Mouse (Mus musculus): ENCODE measurements around the gene Cldn13.
"Not testable (repeated sequence)": the region's sequence is repeated elsewhere in the genome, so short reads cannot be mapped to it uniquely, and the experiment has no call there.

The Cldn13 gene

GRCm38 (mm10) chr5:134915311-134915710 is at the start of gene Cldn13:
Gene Cldn13 (minus strand): TSS chr5:134915526.
- no peak for DNase-seq (ENCODE audit: low spot score)

GRCm38 (mm10) chr5:134964655-134965054 is 49.3 kb upstream of the Cldn13 start:
- DNase-seq (ENCODE audit: low spot score): not testable (repeated sequence)

GRCm38 (mm10) chr5:134963546-134963945 is 48.2 kb upstream of the Cldn13 start:
- no peak for DNase-seq (ENCODE audit: low spot score)

- no peak for DNase-seq (ENCODE audit: low spot score)
Observed at GRCm38 (mm10) chr5:134961519-134961918, 46.2 kb upstream of the Cldn13 start.

- no peak for DNase-seq (ENCODE audit: low spot score)
Observed at GRCm38 (mm10) chr5:134960430-134960829, 45.1 kb upstream of the Cldn13 start.

- DNase-seq (ENCODE audit: low spot score): no peak
Observed at GRCm38 (mm10) chr5:134959114-134959513, 43.8 kb upstream of the Cldn13 start.

GRCm38 (mm10) chr5:134955491-134955890 is 40.2 kb upstream of the Cldn13 start:
- no peak for DNase-seq (ENCODE audit: low spot score)

GRCm38 (mm10) chr5:134951053-134951884 is 35.9 kb upstream of the Cldn13 start:
- no peak for DNase-seq (ENCODE audit: low spot score)

GRCm38 (mm10) chr5:134948085-134948439 is 32.7 kb upstream of the Cldn13 start:
- DNase-seq (ENCODE audit: low spot score): no peak

GRCm38 (mm10) chr5:134947420-134948084 is 32.2 kb upstream of the Cldn13 start:
- no peak for DNase-seq (ENCODE audit: low spot score)

GRCm38 (mm10) chr5:134946857-134947255 is 31.5 kb upstream of the Cldn13 start, which contains the start of gene Cldn4:
Gene Cldn4 (minus strand): TSS chr5:134946934.
- no peak for DNase-seq (ENCODE audit: low spot score)

- no peak for DNase-seq (ENCODE audit: low spot score)
Observed at GRCm38 (mm10) chr5:134946063-134946856, 30.9 kb upstream of the Cldn13 start.

- no peak for DNase-seq (ENCODE audit: low spot score)
Observed at GRCm38 (mm10) chr5:134945266-134945959, 30.1 kb upstream of the Cldn13 start.

GRCm38 (mm10) chr5:134944179-134944578 is 28.9 kb upstream of the Cldn13 start:
- DNase-seq (ENCODE audit: low spot score): no peak

GRCm38 (mm10) chr5:134942740-134943139 is 27.4 kb upstream of the Cldn13 start:
- no peak for DNase-seq (ENCODE audit: low spot score)

GRCm38 (mm10) chr5:134941472-134942209 is 26.3 kb upstream of the Cldn13 start:
- no peak for DNase-seq (ENCODE audit: low spot score)

- not testable (repeated sequence) for DNase-seq (ENCODE audit: low spot score)
Observed at GRCm38 (mm10) chr5:134939554-134939953, 24.2 kb upstream of the Cldn13 start.

GRCm38 (mm10) chr5:134939069-134939468 is 23.7 kb upstream of the Cldn13 start:
- no peak for DNase-seq (ENCODE audit: low spot score)

- DNase-seq (ENCODE audit: low spot score): no peak
Observed at GRCm38 (mm10) chr5:134936626-134937185, 21.4 kb upstream of the Cldn13 start.

- no peak for DNase-seq (ENCODE audit: low spot score)
Observed at GRCm38 (mm10) chr5:134936051-134936450, 20.7 kb upstream of the Cldn13 start.

- no peak for DNase-seq (ENCODE audit: low spot score)
Observed at GRCm38 (mm10) chr5:134934666-134935065, 19.3 kb upstream of the Cldn13 start.

Data from layer of hippocampus, adult 9-10 months (tissue).